Mouse (Mus musculus) MEL (cell line): ENCODE measurements around the gene Ssmem1. TPM values are rescaled to one million over a fixed set of nuclear protein-coding genes. Genes with fewer than 3 reads are reported as not detected.

ENCODE experiments used
- DNase-seq: peaks from one replicate; pipeline ENCODE4 v3.0.0; 2011; ENCODE audit warnings: low read depth, low spot score
- H3K27ac ChIP-seq: 2 replicates; pipeline ENCODE4 v1.5.1; 2012; ENCODE audit warnings: low read depth, mild to moderate bottlenecking, control low read depth, low read length, moderate library complexity; ENCODE audit not compliant: control insufficient read depth
- H3K27me3 ChIP-seq, 2 experiments: fragments of 150-350 bp in 1 of 2; sonication (generic) in 1 of 2; 2 replicates each; pipeline ENCODE4 v1.6.1; 2012; ENCODE audit warnings: low read length in 2 of 2, mild to moderate bottlenecking in 2 of 2, improper control_type of control experiment in 1 of 2, moderate library complexity in 1 of 2; ENCODE audit not compliant: insufficient read depth in 2 of 2, control insufficient read depth in 1 of 2
- H3K36me3 ChIP-seq, 2 experiments: 2 replicates each; pipeline ENCODE4 v1.6.1; 2012 to 2014; ENCODE audit warnings: low read length in 2 of 2, improper control_type of control experiment in 1 of 2, inconsistent platforms in 1 of 2, mild to moderate bottlenecking in 1 of 2; ENCODE audit not compliant: insufficient read depth in 2 of 2, control insufficient read depth in 1 of 2
- H3K4me1 ChIP-seq, 2 experiments: fragments of 150-350 bp in 1 of 2; sonication (generic) in 1 of 2; 2 replicates each; pipeline ENCODE4 v1.6.1; 2012; ENCODE audit warnings: low read length in 2 of 2, improper control_type of control experiment in 1 of 2, mild to moderate bottlenecking in 1 of 2; ENCODE audit not compliant: insufficient read depth in 2 of 2, control insufficient read depth in 1 of 2
- H3K4me3 ChIP-seq, 2 experiments: fragments of 150-350 bp in 1 of 2; sonication (generic) in 1 of 2; 2 replicates each; pipeline ENCODE4 v1.5.1; 2012; ENCODE audit warnings: low read depth in 2 of 2, low read length in 2 of 2, mild to moderate bottlenecking in 2 of 2, moderate library complexity in 2 of 2, control low read depth in 1 of 2, improper control_type of control experiment in 1 of 2; ENCODE audit not compliant: control insufficient read depth in 1 of 2, insufficient read depth in 1 of 2
- H3K79me2 ChIP-seq: 2 replicates; pipeline ENCODE4 v1.6.1; 2012; ENCODE audit warnings: mild to moderate bottlenecking, low read length, moderate library complexity; ENCODE audit not compliant: control insufficient read depth, poor library complexity, insufficient read depth
- H3K9ac ChIP-seq: 2 replicates; pipeline ENCODE4 v1.6.1; 2012; ENCODE audit warnings: low read depth, mild to moderate bottlenecking, control low read depth, low read length, moderate library complexity; ENCODE audit not compliant: control insufficient read depth, poor library complexity, severe bottlenecking
- H3K9me3 ChIP-seq: fragments of 150-350 bp; sonication (generic); replicated peaks from 2 replicates; pipeline ENCODE4 v1.6.1; 2012; ENCODE audit warnings: mild to moderate bottlenecking, low read length, improper control_type of control experiment, moderate library complexity; ENCODE audit not compliant: insufficient read depth
- CHD1 ChIP-seq: IDR thresholded peaks from 2 replicates; pipeline ENCODE4 v1.6.1; 2012; ENCODE audit warnings: low read depth, mild to moderate bottlenecking, inconsistent platforms, low read length, improper control_type of control experiment
- CTCF ChIP-seq, 3 experiments: IDR thresholded peaks in 2 of 3; conservative IDR thresholded peaks in 1 of 3; 2 replicates each; pipeline ENCODE4 v1.5.1; 2011 to 2012; ENCODE audit warnings: low read length in 3 of 3, low read depth in 2 of 3, mild to moderate bottlenecking in 2 of 3, improper control_type of control experiment in 1 of 3, inconsistent platforms in 1 of 3, mixed read lengths in 1 of 3, moderate library complexity in 1 of 3; ENCODE audit not compliant: control insufficient read depth in 1 of 3, insufficient read depth in 1 of 3, poor library complexity in 1 of 3, severe bottlenecking in 1 of 3
- GABPA ChIP-seq: IDR thresholded peaks from 2 replicates; pipeline ENCODE4 v1.6.1; 2012; ENCODE audit warnings: low read depth, mild to moderate bottlenecking, inconsistent platforms, low read length, improper control_type of control experiment, moderate library complexity
- HCFC1 ChIP-seq: IDR thresholded peaks from 2 replicates; pipeline ENCODE4 v1.6.1; 2012; ENCODE audit warnings: low read depth, mild to moderate bottlenecking, inconsistent platforms, low read length, improper control_type of control experiment, moderate library complexity
- JUND ChIP-seq: IDR thresholded peaks from 2 replicates; pipeline ENCODE4 v1.6.1; 2011; ENCODE audit warnings: low read depth, mild to moderate bottlenecking, improper control_type of control experiment, low read length
- KAT2A ChIP-seq: conservative IDR thresholded peaks from 2 replicates; pipeline ENCODE4 v1.6.1; 2012; ENCODE audit warnings: low read depth, low read length, improper control_type of control experiment, inconsistent platforms
- MEF2A ChIP-seq: IDR thresholded peaks from 2 replicates; pipeline ENCODE4 v1.6.1; 2014; ENCODE audit warnings: low read depth, mild to moderate bottlenecking, inconsistent platforms, low read length, improper control_type of control experiment; ENCODE audit not compliant: poor library complexity, insufficient replicate concordance, severe bottlenecking; ENCODE audit errors: extremely low read depth
- MYC ChIP-seq: IDR thresholded peaks from 2 replicates; pipeline ENCODE4 v1.6.1; 2011; ENCODE audit warnings: low read depth, mild to moderate bottlenecking, low read length, improper control_type of control experiment, moderate library complexity
- NELFE ChIP-seq: IDR thresholded peaks from 2 replicates; pipeline ENCODE4 v1.6.1; 2011; ENCODE audit warnings: low read depth, low read length, improper control_type of control experiment
- NRF1 ChIP-seq: IDR thresholded peaks from 2 replicates; pipeline ENCODE4 v1.6.1; 2014; ENCODE audit warnings: low read depth, mild to moderate bottlenecking, inconsistent platforms, low read length, improper control_type of control experiment, moderate library complexity; ENCODE audit not compliant: poor library complexity, insufficient read depth, severe bottlenecking
- POLR2A ChIP-seq, 2 experiments: IDR thresholded peaks; 2 replicates each; pipeline ENCODE4 v1.6.1; 2011 to 2012; ENCODE audit warnings: low read length in 2 of 2, mild to moderate bottlenecking in 2 of 2, control low read depth in 1 of 2, improper control_type of control experiment in 1 of 2, low read depth in 1 of 2, moderate library complexity in 1 of 2; ENCODE audit not compliant: control insufficient read depth in 1 of 2, insufficient read depth in 1 of 2, poor library complexity in 1 of 2
- POLR2AphosphoS2 ChIP-seq: IDR thresholded peaks from 2 replicates; pipeline ENCODE4 v1.6.1; 2011; ENCODE audit warnings: low read length, improper control_type of control experiment
- RCOR1 ChIP-seq: IDR thresholded peaks from 2 replicates; pipeline ENCODE4 v1.6.1; 2012; ENCODE audit warnings: low read depth, mild to moderate bottlenecking, inconsistent platforms, low read length, improper control_type of control experiment
- SIN3A ChIP-seq: IDR thresholded peaks from 2 replicates; pipeline ENCODE4 v1.6.1; 2012; ENCODE audit warnings: low read length, improper control_type of control experiment, inconsistent platforms
- SMC3 ChIP-seq: IDR thresholded peaks from 2 replicates; pipeline ENCODE4 v1.6.1; 2011; ENCODE audit warnings: low read depth, low read length, improper control_type of control experiment
- TAL1 ChIP-seq: IDR thresholded peaks from 2 replicates; pipeline ENCODE4 v1.6.1; 2012; ENCODE audit warnings: mild to moderate bottlenecking, inconsistent platforms, low read length, moderate library complexity, mixed read lengths
- TCF12 ChIP-seq: IDR thresholded peaks from 2 replicates; pipeline ENCODE4 v1.6.1; 2014; ENCODE audit warnings: low read depth, mild to moderate bottlenecking, inconsistent platforms, low read length, improper control_type of control experiment, moderate library complexity
- USF1 ChIP-seq: IDR thresholded peaks from 2 replicates; pipeline ENCODE4 v1.6.1; 2014; ENCODE audit warnings: low read depth, mild to moderate bottlenecking, inconsistent platforms, low read length, improper control_type of control experiment, moderate library complexity
- USF2 ChIP-seq, 2 experiments: IDR thresholded peaks; 2 replicates each; pipeline ENCODE4 v1.6.1; 2011 to 2012; ENCODE audit warnings: improper control_type of control experiment in 2 of 2, low read length in 2 of 2, borderline replicate concordance in 1 of 2, inconsistent platforms in 1 of 2, low read depth in 1 of 2, mild to moderate bottlenecking in 1 of 2; ENCODE audit not compliant: insufficient read depth in 1 of 2
- ZC3H11A ChIP-seq: IDR thresholded peaks from 2 replicates; pipeline ENCODE4 v1.6.1; 2012; ENCODE audit warnings: low read depth, mild to moderate bottlenecking, inconsistent platforms, low read length, improper control_type of control experiment
- ZMIZ1 ChIP-seq: IDR thresholded peaks from 2 replicates; pipeline ENCODE4 v1.6.1; 2012; ENCODE audit warnings: low read depth, mild to moderate bottlenecking, inconsistent platforms, low read length, improper control_type of control experiment, moderate library complexity
- polyA plus RNA-seq, 2 experiments: library from polyadenylated mRNA; stranded (reverse) in 1 of 2; unstranded in 1 of 2; fragments of >175 nt in 1 of 2; fragments of >200 nt in 1 of 2; gene quantifications; 2 replicates each; pipeline versions ENCODE4 v1.2.1 to v1.2.4; 2012; ENCODE audit warnings: low replicate concordance in 2 of 2, low read depth in 1 of 2; ENCODE audit not compliant: insufficient read length in 2 of 2, insufficient read depth in 1 of 2, missing spikeins in 1 of 2
- total RNA-seq: library from RNA; depleted of rRNA; stranded (reverse); fragments of 300-350 nt; gene quantifications from 2 replicates; pipeline ENCODE4 v1.2.3, GENCODE M21; 2012

Gene Ssmem1
- total and polyA plus RNA-seq, 3 experiments = 0.08 to 0.13 TPM; not detected in 1

- H3K4me3 ChIP-seq = no peak overlapping the region
- H3K9ac ChIP-seq = no peak overlapping the region
- no peaks in the 10 kb centered on the region for H3K27me3 ChIP-seq
- H3K9me3 ChIP-seq = no peaks in the 10 kb centered on the region
- H3K4me1 ChIP-seq = peaks cover 5 to 21% of the 10 kb centered on the region in 2 experiments
- no peak overlapping the region for H3K27ac ChIP-seq
- TF ChIP-seq USF2 (IDR thresholded peaks at IDR 0.05; ENCODE audit: borderline replicate concordance in 1 of 2, insufficient read depth in 1 of 2, low read depth in 1 of 2, low read length in 2 of 2) (no peak), SMC3 (no peak), ZMIZ1 (no peak), HCFC1 (no peak), MEF2A (no peak), GABPA (no peak), POLR2A (IDR thresholded peaks at IDR 0.05; ENCODE audit: control insufficient read depth in 1 of 2, insufficient read depth in 1 of 2, low read depth in 1 of 2, low read length in 2 of 2, poor library complexity in 1 of 2) (no peak), MYC (no peak), POLR2AphosphoS2 (no peak), NELFE (no peak), ZC3H11A (no peak), CTCF (IDR thresholded peaks at IDR 0.05 in 2 of 3, conservative IDR thresholded peaks at IDR 0.05 in 1 of 3; ENCODE audit: control insufficient read depth in 1 of 3, insufficient read depth in 1 of 3, low read depth in 2 of 3, low read length in 3 of 3, poor library complexity in 1 of 3, severe bottlenecking in 1 of 3) (no peak), CHD1 (no peak), NRF1 (no peak)
- TF ChIP-seq, all 39 proteins: peak for 0
- Histone ChIP-seq H3K36me3 (peaks cover 0 to 10% of the 10 kb centered on the region in 2 experiments; a peak in 2 of 4 replicates), H3K79me2 (no peaks in the 10 kb centered on the region)
- no peak for DNase-seq
Observed at GRCm38 (mm10) chr6:30461755-30462344, 47.8 kb upstream of the Ssmem1 start.

- no peak overlapping the region for H3K9ac ChIP-seq
- H3K27me3 ChIP-seq = no peaks in the 10 kb centered on the region
- peak; percentile 48 for DNase-seq
- H3K4me3 ChIP-seq = peak overlapping the region in 1 of 2 experiments; percentile 15; a peak in 2 of 4 replicates
- peaks cover 7 to 24% of the 10 kb centered on the region in 2 experiments for H3K4me1 ChIP-seq
- peaks cover 0 to 11% of the 10 kb centered on the region in 2 experiments; a peak in 2 of 4 replicates for H3K36me3 ChIP-seq
- no peaks in the 10 kb centered on the region for H3K79me2 ChIP-seq
- no peaks in the 10 kb centered on the region for H3K9me3 ChIP-seq
- no peak overlapping the region for H3K27ac ChIP-seq
- no peak for TF ChIP-seq USF2 (IDR thresholded peaks at IDR 0.05; ENCODE audit: borderline replicate concordance in 1 of 2, insufficient read depth in 1 of 2, low read depth in 1 of 2, low read length in 2 of 2)
- no peak for TF ChIP-seq RCOR1
- no peak for TF ChIP-seq USF1
- TF ChIP-seq ZC3H11A = no peak
- no peak for TF ChIP-seq KAT2A
- no peak for TF ChIP-seq JUND
- no peak for TF ChIP-seq NRF1
- TF ChIP-seq TAL1 = no peak
- no peak for TF ChIP-seq SIN3A
- no peak for TF ChIP-seq TCF12
- TF ChIP-seq GABPA = no peak
- TF ChIP-seq, all 39 proteins: peak for 0
Observed at GRCm38 (mm10) chr6:30462822-30463221, 46.8 kb upstream of the Ssmem1 start.
